Mouse (Mus musculus): Measurements from ENCODE around the gene Nhlrc2. TPM values are rescaled to one million over a fixed set of nuclear protein-coding genes. Genes with fewer than 3 reads are reported as not detected.

The Nhlrc2 gene
- polyA plus RNA-seq, 1 experiment from 2014 or later: 21.4 TPM

GRCm38 (mm10) chr19:56531251-56531650 lies 16.8 kb upstream of the Nhlrc2 start:
- 78% methylated on average over 12 of the region's 12 CpGs for WGBS
- peaks cover 15% of the 10 kb centered on the region; the same call in 1 of the 2 replicates for H3K36me3 ChIP-seq (ENCODE audit: insufficient read depth)
- H3K4me3 ChIP-seq (ENCODE audit: low read depth, low read length): no peak overlapping the region
- no peak overlapping the region for H3K9ac ChIP-seq
- H3K9me3 ChIP-seq (ENCODE audit: low read depth, low read length): no peaks in the 10 kb centered on the region
- no peak overlapping the region for H3K4me2 ChIP-seq
- H3K27ac ChIP-seq (ENCODE audit: low read depth): no peak overlapping the region
- TF ChIP-seq CTCF (IDR thresholded peaks at IDR 0.05; ENCODE audit: low read depth): no peak
- no peaks in the 10 kb centered on the region for H3K4me1 ChIP-seq (ENCODE audit: insufficient read depth)
- ATAC-seq (ENCODE audit: insufficient read depth) (no peak), DNase-seq (no peak)
- H3K27me3 ChIP-seq (ENCODE audit: insufficient read depth, low read length): no peaks in the 10 kb centered on the region

- DNase-seq (peak; percentile 84), ATAC-seq (ENCODE audit: insufficient read depth) (peak; percentile 56; the same call in 1 of the 2 replicates)
- WGBS: 68% methylated on average over 14 of the region's 14 CpGs
- Histone ChIP-seq H3K4me3 (ENCODE audit: low read depth, low read length) (no peak overlapping the region), H3K4me2 (no peak overlapping the region), H3K27ac (ENCODE audit: low read depth) (peak overlapping the region; percentile 65), H3K4me1 (ENCODE audit: insufficient read depth) (no peaks in the 10 kb centered on the region), H3K36me3 (ENCODE audit: insufficient read depth) (peaks cover 22% of the 10 kb centered on the region), H3K9me3 (ENCODE audit: low read depth, low read length) (no peaks in the 10 kb centered on the region), H3K9ac (no peak overlapping the region), H3K27me3 (ENCODE audit: insufficient read depth, low read length) (no peaks in the 10 kb centered on the region)
- no peak for TF ChIP-seq CTCF (IDR thresholded peaks at IDR 0.05; ENCODE audit: low read depth)
These were observed 14.6 kb upstream of the Nhlrc2 start for GRCm38 (mm10) chr19:56533291-56534071.

DNA sequence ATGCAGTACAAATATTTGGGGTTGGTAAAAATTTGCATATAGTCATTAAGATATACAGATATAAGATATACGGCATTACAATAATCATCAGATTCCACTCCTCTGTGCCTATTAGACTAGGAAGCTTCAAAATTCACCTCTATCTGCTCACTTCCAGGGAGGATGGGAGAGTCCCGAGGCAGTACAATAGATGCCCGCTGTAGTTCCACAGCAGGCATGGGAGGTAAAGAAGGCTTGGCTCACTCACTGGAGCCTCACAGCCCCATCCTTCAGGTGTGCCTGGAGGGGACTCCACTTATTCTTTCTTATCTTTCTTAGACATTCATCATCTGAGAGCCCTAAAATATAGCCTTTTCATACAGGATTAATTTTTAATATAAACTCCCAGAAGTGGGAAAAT lies 13.7 kb upstream of the Nhlrc2 start:
- H3K27me3 ChIP-seq (ENCODE audit: insufficient read depth, low read length): no peaks in the 10 kb centered on the region
- H3K9me3 ChIP-seq (ENCODE audit: low read depth, low read length): no peaks in the 10 kb centered on the region
- 83% methylated on average over 3 of the region's 3 CpGs for WGBS
- H3K36me3 ChIP-seq (ENCODE audit: insufficient read depth): peaks cover 23% of the 10 kb centered on the region
- no peak for DNase-seq
- H3K4me2 ChIP-seq: no peak overlapping the region
- H3K9ac ChIP-seq: no peak overlapping the region
- no peak for TF ChIP-seq CTCF (IDR thresholded peaks at IDR 0.05; ENCODE audit: low read depth)
- no peak overlapping the region for H3K4me3 ChIP-seq (ENCODE audit: low read depth, low read length)
- ATAC-seq (ENCODE audit: insufficient read depth): no peak
- no peaks in the 10 kb centered on the region for H3K4me1 ChIP-seq (ENCODE audit: insufficient read depth)
- no peak overlapping the region for H3K27ac ChIP-seq (ENCODE audit: low read depth)

- Histone ChIP-seq H3K36me3 (ENCODE audit: insufficient read depth) (peaks cover 24% of the 10 kb centered on the region), H3K4me1 (ENCODE audit: insufficient read depth) (no peaks in the 10 kb centered on the region), H3K9ac (no peak overlapping the region), H3K27ac (ENCODE audit: low read depth) (no peak overlapping the region), H3K27me3 (ENCODE audit: insufficient read depth, low read length) (no peaks in the 10 kb centered on the region), H3K4me3 (ENCODE audit: low read depth, low read length) (no peak overlapping the region), H3K4me2 (no peak overlapping the region), H3K9me3 (ENCODE audit: low read depth, low read length) (no peaks in the 10 kb centered on the region)
- WGBS: 58% methylated on average over 9 of the region's 9 CpGs
- ATAC-seq (ENCODE audit: insufficient read depth) (no peak), DNase-seq (peak; percentile 60)
- no peak for TF ChIP-seq CTCF (IDR thresholded peaks at IDR 0.05; ENCODE audit: low read depth)
These were observed 13.0 kb upstream of the Nhlrc2 start for GRCm38 (mm10) chr19:56535064-56535463.

GRCm38 (mm10) chr19:56535765-56536164 lies 12.3 kb upstream of the Nhlrc2 start:
- no peak overlapping the region for H3K9ac ChIP-seq
- no peaks in the 10 kb centered on the region for H3K27me3 ChIP-seq (ENCODE audit: insufficient read depth, low read length)
- no peak overlapping the region for H3K4me2 ChIP-seq
- WGBS: 79% methylated on average over 9 of the region's 9 CpGs
- H3K27ac ChIP-seq (ENCODE audit: low read depth): no peak overlapping the region
- DNase-seq (no peak), ATAC-seq (ENCODE audit: insufficient read depth) (no peak)
- no peaks in the 10 kb centered on the region for H3K9me3 ChIP-seq (ENCODE audit: low read depth, low read length)
- H3K4me1 ChIP-seq (ENCODE audit: insufficient read depth): no peaks in the 10 kb centered on the region
- no peak for TF ChIP-seq CTCF (IDR thresholded peaks at IDR 0.05; ENCODE audit: low read depth)
- peaks cover 28% of the 10 kb centered on the region for H3K36me3 ChIP-seq (ENCODE audit: insufficient read depth)
- no peak overlapping the region for H3K4me3 ChIP-seq (ENCODE audit: low read depth, low read length)

DNA sequence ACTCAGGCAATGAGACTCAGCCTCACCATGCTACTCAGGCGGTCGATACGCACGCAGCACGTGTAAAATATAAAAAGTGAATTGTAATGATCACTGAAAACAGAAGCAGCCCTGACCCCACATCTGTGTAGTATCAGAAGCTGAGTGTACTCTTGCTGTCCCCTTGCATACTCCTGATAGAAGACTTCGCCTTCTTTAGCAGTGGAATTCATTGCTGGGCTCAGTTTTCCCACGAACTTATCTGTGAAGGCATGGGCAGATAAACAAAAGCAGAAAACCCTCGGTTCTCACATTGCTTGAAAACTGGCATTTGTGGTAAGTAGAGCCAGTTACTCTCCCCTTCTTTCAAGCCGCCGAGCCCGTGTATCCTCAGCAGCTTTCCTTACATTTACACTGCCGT lies 4.7 kb upstream of the Nhlrc2 start:
- no peaks in the 10 kb centered on the region for H3K9me3 ChIP-seq (ENCODE audit: low read depth, low read length)
- DNase-seq: no peak
- H3K36me3 ChIP-seq (ENCODE audit: insufficient read depth): peaks cover 35% of the 10 kb centered on the region
- no peak overlapping the region for H3K27ac ChIP-seq (ENCODE audit: low read depth)
- no peak overlapping the region for H3K4me2 ChIP-seq
- no peak overlapping the region for H3K9ac ChIP-seq
- ATAC-seq (ENCODE audit: insufficient read depth): no peak
- no peaks in the 10 kb centered on the region for H3K27me3 ChIP-seq (ENCODE audit: insufficient read depth, low read length)
- TF ChIP-seq CTCF (IDR thresholded peaks at IDR 0.05; ENCODE audit: low read depth): no peak
- peaks cover 3% of the 10 kb centered on the region; the same call in 1 of the 2 replicates for H3K4me1 ChIP-seq (ENCODE audit: insufficient read depth)
- H3K4me3 ChIP-seq (ENCODE audit: low read depth, low read length): no peak overlapping the region
- WGBS: 87% methylated on average over 12 of the region's 12 CpGs

GRCm38 (mm10) chr19:56544681-56545388 lies 3.2 kb upstream of the Nhlrc2 start:
- Histone ChIP-seq H3K36me3 (ENCODE audit: insufficient read depth) (peaks cover 34% of the 10 kb centered on the region), H3K27ac (ENCODE audit: low read depth) (no peak overlapping the region), H3K4me2 (no peak overlapping the region), H3K4me1 (ENCODE audit: insufficient read depth) (peaks cover 6% of the 10 kb centered on the region; the same call in 1 of the 2 replicates), H3K9ac (no peak overlapping the region), H3K27me3 (ENCODE audit: insufficient read depth, low read length) (no peaks in the 10 kb centered on the region), H3K4me3 (ENCODE audit: low read depth, low read length) (no peak overlapping the region), H3K9me3 (ENCODE audit: low read depth, low read length) (no peaks in the 10 kb centered on the region)
- 75% methylated on average over 13 of the region's 13 CpGs for WGBS
- TF ChIP-seq CTCF (IDR thresholded peaks at IDR 0.05; ENCODE audit: low read depth): no peak
- DNase-seq (peak; percentile 71), ATAC-seq (ENCODE audit: insufficient read depth) (no peak; the same call in 1 of the 2 replicates)
